ENCODE assay signal across 27 mouse cellular contexts in the genomic region with DNA sequence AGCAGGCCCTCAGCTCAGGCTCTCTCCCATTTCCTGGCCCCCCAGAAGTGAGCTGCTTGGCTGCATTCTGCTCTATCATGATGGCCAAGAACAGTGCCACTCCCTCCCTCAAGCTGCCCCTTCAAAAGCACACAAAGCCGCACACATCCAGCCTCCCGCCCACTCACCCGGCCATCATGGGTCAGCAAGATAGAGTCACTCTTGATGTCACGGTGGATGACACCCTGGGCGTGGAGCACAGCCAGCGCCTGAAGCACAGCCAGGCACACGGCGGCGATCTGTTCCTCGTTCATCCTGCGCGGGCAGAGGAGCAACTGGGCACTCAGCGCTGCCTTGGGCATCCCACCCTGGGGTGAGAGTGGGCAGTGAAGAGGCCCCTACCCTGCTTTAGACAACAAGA. TPM values are rescaled to one million over a fixed set of nuclear protein-coding genes. Genes with fewer than 3 reads are reported as not detected.
DNase-seq lines count a peak whose midpoint lies in the region; ATAC-seq and TF ChIP-seq lines count a peak whose summit lies in the region.
"Had no signal": no experiment of that assay in that cellular context is flagged by ENCODE, and none has a peak within 500 bp of the region (broad histone marks: within the 10 kb centered on the region; RNA-seq: fewer than 3 reads in every experiment).

No protein-coding gene starts in this region.

- H3K27ac ChIP-seq in heart, embryonic 12.5 days (ENCODE audit: poor library complexity, severe bottlenecking), result no peak overlapping the region
- H3K27ac ChIP-seq: embryonic facial prominence, embryonic 15.5 days; forebrain, embryonic 10.5 days; forebrain, embryonic 15.5 days; hindbrain, embryonic 12.5 days; kidney, embryonic 15.5 days had no signal

- no peak overlapping the region for H3K9ac ChIP-seq in heart, embryonic 12.5 days
- H3K9ac ChIP-seq: embryonic facial prominence, embryonic 15.5 days; forebrain, embryonic 15.5 days; hindbrain, embryonic 12.5 days; kidney, embryonic 15.5 days had no signal

- 90% methylated on average over 13 of the region's 13 CpGs for WGBS in heart, embryonic 12.5 days

- no peaks in the 10 kb centered on the region for H3K27me3 ChIP-seq in E14TG2a.4 (ENCODE audit: insufficient read depth, low read length)
- H3K27me3 ChIP-seq in heart, embryonic 12.5 days (replicated peaks), result no peaks in the 10 kb centered on the region
- H3K27me3 ChIP-seq: embryonic facial prominence, embryonic 15.5 days; forebrain, embryonic 15.5 days; hindbrain, embryonic 12.5 days; kidney, embryonic 15.5 days had no signal

- H3K4me3 ChIP-seq in E14TG2a.4 (replicated peaks; ENCODE audit: low read length), result peak overlapping the region; percentile 29
- H3K4me3 ChIP-seq in heart, embryonic 12.5 days, result no peak overlapping the region
- H3K4me3 ChIP-seq: embryonic facial prominence, embryonic 15.5 days; erythroblast, embryonic 14.5 days; forebrain, embryonic 10.5 days; forebrain, embryonic 15.5 days; hindbrain, embryonic 12.5 days; kidney, embryonic 15.5 days had no signal

- H3K4me2 ChIP-seq in heart, embryonic 12.5 days, result no peak overlapping the region
- H3K4me2 ChIP-seq: embryonic facial prominence, embryonic 15.5 days; forebrain, embryonic 15.5 days; hindbrain, embryonic 12.5 days; kidney, embryonic 15.5 days had no signal

- no peak for ATAC-seq in heart, embryonic 12.5 days (ENCODE audit: insufficient number of reproducible peaks, low FRiP score)
- ATAC-seq: forebrain, embryonic 15.5 days; hindbrain, embryonic 16.5 days had no signal

- peak; percentile 59 for DNase-seq in cerebellum, adult 11 months
- DNase-seq in cerebellum, adult 8-10 months, result peak; percentile 57
- DNase-seq in cerebellum, postnatal 14 days, result peak; percentile 68 to 74
- no peak for DNase-seq in spleen, postnatal 36 days (ENCODE audit: low spot score in 2 of 2)
- no peak for DNase-seq in ovary, postnatal 14 days (ENCODE audit: low spot score)
- DNase-seq in frontal cortex, postnatal 14 days (ENCODE audit: low spot score in 2 of 2), result no peak
- DNase-seq: adrenal gland, adult 2 months; adrenal gland, postnatal 25 days; embryo, embryonic 11 days; gastrocnemius, postnatal 36 days; heart, adult 11 months; heart, postnatal 10 days; heart, postnatal 4 days; kidney, adult 18-20 months had no signal

- H3K36me3 ChIP-seq in E14TG2a.4 (ENCODE audit: insufficient read depth, low read length), result peaks cover 97% of the 10 kb centered on the region
- H3K36me3 ChIP-seq in heart, embryonic 12.5 days, result peaks cover 90% of the 10 kb centered on the region

- peaks cover 91% of the 10 kb centered on the region for H3K4me1 ChIP-seq in E14TG2a.4 (replicated peaks; ENCODE audit: low read depth, low read length)
- peaks cover 19% of the 10 kb centered on the region for H3K4me1 ChIP-seq in heart, embryonic 12.5 days (replicated peaks)
- H3K4me1 ChIP-seq: forebrain, embryonic 10.5 days; forebrain, embryonic 15.5 days had no signal

- H3K9me3 ChIP-seq in E14TG2a.4 (ENCODE audit: low read length), result no peaks in the 10 kb centered on the region
- H3K9me3 ChIP-seq in heart, embryonic 12.5 days (replicated peaks), result no peaks in the 10 kb centered on the region
- H3K9me3 ChIP-seq: embryonic facial prominence, embryonic 15.5 days; forebrain, embryonic 10.5 days; forebrain, embryonic 15.5 days; hindbrain, embryonic 12.5 days; kidney, embryonic 15.5 days had no signal

- no peak for TF ChIP-seq CTCF in E14TG2a.4 (conservative IDR thresholded peaks at IDR 0.05; ENCODE audit: low read length)

RNA-seq across cellular contexts. Expression of gene Nccrp1, which starts 15.3 kb away (rescaled TPM):
- polyA plus RNA-seq in heart, embryonic 12.5 days (2016; fragmentation: Nextera tagmentation; extraction: Ambion mirVana), result not detected in 2 replicates
- polyA plus RNA-seq: C2C12; embryonic facial prominence, embryonic 11.5 days; forebrain, embryonic 10.5 days; forebrain, embryonic 15.5 days; heart, embryonic 14.5 days; hindbrain, embryonic 12.5 days; hindbrain, embryonic 16.5 days; intestine, embryonic 14.5 days; kidney, embryonic 15.5 days had no signal

RNA-seq across cellular contexts. Expression of gene Sycn, which starts 21.7 kb away (rescaled TPM):
- not detected in 2 replicates for polyA plus RNA-seq in heart, embryonic 12.5 days (2016; fragmentation: Nextera tagmentation; extraction: Ambion mirVana)
- polyA plus RNA-seq: C2C12; embryonic facial prominence, embryonic 11.5 days; embryonic facial prominence, embryonic 15.5 days; erythroblast, embryonic 14.5 days; forebrain, embryonic 10.5 days; forebrain, embryonic 15.5 days; heart, embryonic 14.5 days; hindbrain, embryonic 12.5 days; hindbrain, embryonic 16.5 days; kidney, embryonic 15.5 days had no signal

RNA-seq across cellular contexts. Expression of gene Samd4b, which starts 35.6 kb away (rescaled TPM):
- polyA plus RNA-seq in heart, embryonic 12.5 days (2016; fragmentation: Nextera tagmentation; extraction: Ambion mirVana), result 29.0 and 29.5 TPM in 2 replicates

RNA-seq across cellular contexts. Expression of gene Pak4, which starts 35.6 kb away (rescaled TPM):
- 32.7 TPM in 2 replicates for polyA plus RNA-seq in heart, embryonic 12.5 days (2016; fragmentation: Nextera tagmentation; extraction: Ambion mirVana)

RNA-seq across cellular contexts. Expression of gene Ifnl3, which starts 39.7 kb away (rescaled TPM):
- not detected in 2 replicates for polyA plus RNA-seq in heart, embryonic 12.5 days (2016; fragmentation: Nextera tagmentation; extraction: Ambion mirVana)
- polyA plus RNA-seq: C2C12; embryonic facial prominence, embryonic 11.5 days; embryonic facial prominence, embryonic 15.5 days; erythroblast, embryonic 14.5 days; forebrain, embryonic 10.5 days; forebrain, embryonic 15.5 days; heart, embryonic 14.5 days; hindbrain, embryonic 12.5 days; hindbrain, embryonic 16.5 days; intestine, embryonic 14.5 days; kidney, embryonic 15.5 days had no signal

Comparison
In these comparisons a context has a peak if more than half of its experiments do, and no peak if none do; other contexts are left out.
1. DNase-seq: peak in cerebellum, adult 11 months (single experiment), cerebellum, adult 8-10 months (single experiment) and cerebellum, postnatal 14 days (2 of 2); none in spleen, postnatal 36 days (0 of 2), ovary, postnatal 14 days (single experiment) and frontal cortex, postnatal 14 days (0 of 2).